Mouse (Mus musculus) neutrophil, adult 5-6 weeks (primary cell): ENCODE data around the gene Slc23a2. TPM values are rescaled to one million over a fixed set of nuclear protein-coding genes. Genes with fewer than 3 reads are reported as not detected.

ENCODE experiments used
- ATAC-seq: fragments of 151-379, 151-347 bp; 2 replicates; pipeline ENCODE4 v1.8.0; 2017; ENCODE audit warnings: mild to moderate bottlenecking, moderate TSS enrichment; ENCODE audit not compliant: insufficient number of reproducible peaks, poor library complexity, low FRiP score, severe bottlenecking; ENCODE audit errors: extremely low read depth
- total RNA-seq: library from RNA; stranded (forward); fragments of 200-1000 nt; gene quantifications from 2 replicates; pipeline ENCODE4 v1.2.3, GENCODE M21; 2017

Slc23a2 gene
- total RNA-seq, 1 experiment from 2014 or later = 16.5 TPM

DNA sequence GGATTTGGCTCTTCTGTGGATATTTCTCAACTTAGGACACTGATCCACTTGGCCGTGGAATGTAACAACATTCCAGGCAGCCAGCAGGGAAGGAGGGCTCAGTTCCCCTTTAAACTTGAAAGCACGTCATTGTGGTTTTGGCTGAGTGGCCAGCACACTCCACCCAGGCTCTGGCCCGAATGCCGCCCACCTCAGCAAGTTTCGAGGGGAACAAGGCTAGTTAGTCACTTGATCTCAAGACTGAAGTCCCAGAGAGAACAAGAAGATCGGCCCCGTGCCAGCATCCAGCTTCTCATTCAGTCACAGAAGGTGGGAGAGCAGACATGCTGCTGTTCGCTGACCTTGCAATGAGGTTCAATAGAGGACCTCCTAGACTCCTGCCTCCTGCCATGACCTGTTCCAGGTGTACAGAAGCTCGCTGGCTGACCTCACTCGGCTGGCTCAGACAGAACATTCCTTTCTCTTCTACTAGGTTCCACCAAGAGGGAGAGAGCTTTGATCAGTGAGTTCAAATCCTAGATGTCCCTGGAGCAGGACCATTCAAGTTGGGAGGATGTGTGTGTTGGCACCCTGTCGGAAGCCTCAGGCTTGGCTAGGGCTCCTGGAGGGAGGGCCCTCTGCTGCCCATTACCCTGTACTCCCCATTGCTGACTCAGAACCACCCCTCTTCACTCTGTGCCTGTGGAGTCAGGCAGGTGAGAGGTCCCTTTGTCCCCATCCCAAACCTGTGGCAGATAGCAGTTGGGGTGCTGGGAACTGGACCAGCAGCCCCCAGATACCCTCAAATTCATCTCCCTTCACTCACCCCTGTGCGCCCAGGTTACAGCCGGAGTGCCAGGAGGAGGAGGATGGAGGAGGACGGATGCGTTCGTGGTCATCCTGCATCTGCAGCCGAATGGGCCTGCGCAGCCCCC lies 138.1 kb downstream of the Slc23a2 start:
- ATAC-seq = peak; percentile 74

DNA sequence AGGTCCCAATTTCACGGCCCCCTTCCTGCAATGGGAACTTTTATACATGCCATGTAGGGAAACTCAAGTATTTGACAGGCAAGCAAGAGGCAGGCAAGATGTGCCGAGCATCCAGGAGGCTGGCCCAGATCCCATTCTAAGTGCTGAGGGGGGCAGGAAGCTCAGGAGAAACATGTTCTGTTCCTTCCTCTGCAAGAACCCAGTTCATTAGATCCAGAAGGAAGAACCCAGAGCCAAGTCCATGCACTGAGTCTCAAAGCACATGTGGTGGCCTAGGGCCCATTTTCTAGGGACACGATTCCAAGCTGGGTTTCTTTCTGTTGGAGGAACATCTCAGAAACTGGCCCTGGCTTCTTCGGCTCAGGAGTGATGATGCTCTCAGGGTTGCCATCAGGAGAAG lies 139.5 kb downstream of the Slc23a2 start:
- ATAC-seq = no peak

DNA sequence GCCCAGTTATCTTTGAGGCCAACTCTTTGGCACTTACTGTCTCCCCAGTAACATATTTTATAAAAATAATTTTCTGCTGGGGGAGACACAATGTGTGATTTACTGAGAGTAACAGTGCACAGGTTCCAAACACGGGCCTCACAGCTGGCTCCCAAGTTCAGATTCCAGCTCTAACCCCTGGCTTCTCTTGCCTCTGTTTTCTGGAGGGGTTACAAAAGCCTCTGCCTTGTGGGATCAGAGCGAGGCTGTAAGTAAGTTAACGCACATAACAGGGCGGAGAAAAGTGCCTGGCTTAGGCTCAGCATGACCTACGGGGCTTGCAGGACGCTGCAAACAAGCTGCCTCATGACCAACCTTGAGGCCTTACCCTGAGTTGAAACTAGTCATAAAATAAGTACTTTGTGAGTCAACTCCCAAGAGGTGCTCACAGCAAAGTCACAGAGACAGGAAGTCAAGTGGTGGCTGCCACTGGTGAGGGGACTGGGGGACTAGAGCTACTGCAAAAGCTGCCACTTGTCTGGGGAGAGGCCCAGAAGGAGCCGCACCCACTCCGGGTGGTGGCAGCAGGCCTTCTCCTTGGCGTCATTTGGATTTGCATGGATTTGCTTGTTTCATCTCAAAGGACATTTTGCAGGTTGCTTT lies 140.3 kb downstream of the Slc23a2 start:
- ATAC-seq = peak; percentile 25; the same call in 1 of the 2 replicates

DNA sequence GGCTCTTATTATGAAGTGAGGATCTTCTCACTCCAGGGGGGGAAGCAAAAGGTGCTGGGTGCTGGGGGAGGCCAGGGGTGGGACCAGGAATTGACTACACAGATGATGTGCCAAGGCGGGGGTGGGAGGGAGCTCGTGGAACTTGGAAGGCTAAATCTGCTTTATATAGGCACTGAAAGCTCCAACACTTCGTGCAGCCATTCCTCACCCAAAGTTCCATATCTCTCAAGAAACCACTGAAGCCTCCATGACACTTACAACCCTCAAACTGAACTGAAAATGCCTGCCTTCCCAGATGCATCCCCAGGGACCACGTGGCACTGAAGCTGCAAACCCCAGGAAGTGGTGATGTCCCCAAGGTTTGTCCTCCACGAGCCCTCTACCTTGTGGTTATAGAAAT lies 141.0 kb downstream of the Slc23a2 start:
- ATAC-seq = no peak

Other genes starting within 250 kb of the Slc23a2 start
- 2.1 and 2.2 TPM in 2 replicates for gene Prnp, start 235.2 kb downstream of the Slc23a2 start, total RNA-seq
- gene Prn, start 235.2 kb downstream of the Slc23a2 start, total RNA-seq = not detected in 2 replicates
- 0.23 TPM in 1 of 2 replicates, not detected in the other for gene Prnd, start 194.2 kb downstream of the Slc23a2 start, total RNA-seq
- gene Rassf2, start 114.8 kb downstream of the Slc23a2 start, total RNA-seq = 193 and 210 TPM in 2 replicates
- 20.5 and 36.1 TPM in 2 replicates for gene Tmem230, start 102.7 kb upstream of the Slc23a2 start, total RNA-seq
- gene Pcna, start 108.2 kb upstream of the Slc23a2 start, total RNA-seq = 123 and 149 TPM in 2 replicates
- 87.8 and 90.5 TPM in 2 replicates for gene Cds2, start 118.0 kb upstream of the Slc23a2 start, total RNA-seq
- gene Prokr2, start 240.3 kb upstream of the Slc23a2 start, total RNA-seq = not detected in 2 replicates